Mouse (Mus musculus) kidney, adult 2 months (tissue): ENCODE measurements around the gene Gm17482.

Experiments used
- CTCF ChIP-seq: fragments of 200-500 bp; conservative IDR thresholded peaks from 2 replicates; pipeline ENCODE4 v1.5.1; 2011; ENCODE audit warnings: low read depth, mild to moderate bottlenecking, control low read depth, low read length, moderate library complexity, mixed read lengths; ENCODE audit not compliant: insufficient read depth, insufficient read length
- POLR2A ChIP-seq: fragments of 200-500 bp; IDR thresholded peaks from one replicate; pipeline ENCODE4 v1.6.1; 2011; ENCODE audit warnings: low read depth, low read length, control low read depth

GRCm38 (mm10) chr6:115269561-115269960, 42.4 kb downstream of the Gm17482 start:
- no peak for TF ChIP-seq CTCF
- TF ChIP-seq POLR2A = no peak
